Mouse (Mus musculus): ENCODE measurements around the gene 9430015G10Rik. TPM values are rescaled to one million over a fixed set of nuclear protein-coding genes. Genes with fewer than 3 reads are reported as not detected.

The 9430015G10Rik gene
- polyA plus RNA-seq, 1 experiment from 2014 or later = 38.4 TPM

DNA sequence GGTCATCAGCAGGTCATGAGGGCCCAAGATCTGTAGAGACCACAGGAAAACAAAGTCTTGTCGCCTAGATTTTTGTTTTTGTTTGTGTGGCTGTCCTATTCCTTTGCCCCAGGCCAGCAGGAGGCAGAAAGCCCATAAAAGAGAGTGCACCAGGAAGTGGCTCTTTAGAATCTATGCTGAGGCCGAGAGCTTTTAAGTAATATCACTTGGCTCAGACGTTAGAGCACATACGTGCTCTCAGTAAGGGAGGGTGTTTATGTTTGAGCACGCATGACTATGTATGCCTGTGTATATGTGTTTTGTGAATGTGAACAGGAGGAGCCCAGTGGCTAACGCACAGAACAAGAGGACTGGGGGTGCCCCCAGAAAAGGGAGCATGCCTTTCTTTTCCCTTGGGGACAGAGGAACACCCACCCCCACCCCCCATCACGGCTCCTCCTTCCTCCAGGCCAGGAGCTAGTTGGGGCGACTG lies 32.8 kb upstream of the 9430015G10Rik start:
- ATAC-seq (ENCODE audit: insufficient number of reproducible peaks, insufficient read depth, low FRiP score, low read depth) = peak; percentile 16; the same call in 1 of the 2 replicates
- Histone ChIP-seq H3K4me2 (replicated peaks; ENCODE audit: low read depth, low read length) (peak overlapping the region; percentile 79), H3K27ac (ENCODE audit: low read length) (peak overlapping the region; percentile 86), H3K36me3 (ENCODE audit: control insufficient read depth, insufficient read depth, low read length) (no peaks in the 10 kb centered on the region), H3K4me1 (ENCODE audit: control insufficient read depth, insufficient read depth, low read length) (peaks cover 11% of the 10 kb centered on the region; the same call in 1 of the 2 replicates), H3K9ac (replicated peaks; ENCODE audit: low read depth, low read length) (no peak overlapping the region), H3K4me3 (ENCODE audit: low read depth, low read length) (peak overlapping the region; percentile 37), H3K9me3 (ENCODE audit: control insufficient read depth, low read depth, low read length) (no peaks in the 10 kb centered on the region), H3K27me3 (ENCODE audit: control insufficient read depth, insufficient read depth, low read length) (peaks cover 6% of the 10 kb centered on the region)
- WGBS = 5% methylated on average over 8 of the region's 8 CpGs

DNA sequence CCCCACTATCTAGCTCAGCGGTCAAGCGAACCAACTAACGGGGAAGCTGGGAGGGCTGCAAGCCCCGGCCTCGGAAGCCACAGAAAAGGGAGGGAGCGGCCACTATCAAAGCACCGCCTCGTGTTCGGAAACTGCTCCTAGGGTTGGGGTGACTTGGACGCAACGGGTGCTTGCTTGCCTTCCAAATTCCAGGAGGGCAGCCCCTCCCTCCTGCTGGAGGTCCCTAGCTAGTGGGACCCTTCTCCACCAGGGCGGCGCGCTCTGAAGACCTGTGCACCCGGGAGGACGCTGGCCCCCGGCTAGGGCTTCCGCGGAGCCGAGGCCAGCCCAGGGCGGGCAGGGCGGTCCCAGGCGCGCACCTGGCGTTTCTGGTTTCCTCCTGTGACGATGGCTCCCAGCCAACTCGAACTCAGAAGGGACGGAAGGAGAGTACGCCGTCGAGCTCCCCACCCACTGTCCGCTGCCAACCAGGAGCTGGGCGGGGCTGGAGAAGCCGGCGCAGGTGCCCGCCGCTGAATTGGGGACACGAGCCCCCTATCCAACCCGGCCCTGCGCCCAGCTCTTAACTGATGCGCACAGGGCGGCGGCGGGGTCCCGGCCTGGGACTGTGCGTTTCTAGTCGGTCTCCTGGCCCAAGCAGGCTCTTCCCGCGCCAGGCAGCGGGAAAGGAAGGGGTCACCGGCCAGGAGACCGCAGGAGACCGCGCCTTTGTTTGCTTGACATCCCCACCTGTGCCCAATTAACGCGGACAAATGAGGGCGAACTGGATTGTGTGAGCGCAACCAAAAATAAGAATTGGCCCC lies 32.1 kb upstream of the 9430015G10Rik start:
- Histone ChIP-seq H3K27me3 (ENCODE audit: control insufficient read depth, insufficient read depth, low read length) (peaks cover 6% of the 10 kb centered on the region), H3K9ac (replicated peaks; ENCODE audit: low read depth, low read length) (peak overlapping the region; percentile 46), H3K36me3 (ENCODE audit: control insufficient read depth, insufficient read depth, low read length) (no peaks in the 10 kb centered on the region), H3K4me3 (ENCODE audit: low read depth, low read length) (peak overlapping the region; percentile 37), H3K4me2 (replicated peaks; ENCODE audit: low read depth, low read length) (peak overlapping the region; percentile 79), H3K4me1 (ENCODE audit: control insufficient read depth, insufficient read depth, low read length) (peaks cover 11% of the 10 kb centered on the region; the same call in 1 of the 2 replicates), H3K27ac (ENCODE audit: low read length) (peak overlapping the region; percentile 86), H3K9me3 (ENCODE audit: control insufficient read depth, low read depth, low read length) (no peaks in the 10 kb centered on the region)
- ATAC-seq (ENCODE audit: insufficient number of reproducible peaks, insufficient read depth, low FRiP score, low read depth) = peak; percentile 80
- under 1% methylated on average over 58 of the region's 58 CpGs for WGBS

DNA sequence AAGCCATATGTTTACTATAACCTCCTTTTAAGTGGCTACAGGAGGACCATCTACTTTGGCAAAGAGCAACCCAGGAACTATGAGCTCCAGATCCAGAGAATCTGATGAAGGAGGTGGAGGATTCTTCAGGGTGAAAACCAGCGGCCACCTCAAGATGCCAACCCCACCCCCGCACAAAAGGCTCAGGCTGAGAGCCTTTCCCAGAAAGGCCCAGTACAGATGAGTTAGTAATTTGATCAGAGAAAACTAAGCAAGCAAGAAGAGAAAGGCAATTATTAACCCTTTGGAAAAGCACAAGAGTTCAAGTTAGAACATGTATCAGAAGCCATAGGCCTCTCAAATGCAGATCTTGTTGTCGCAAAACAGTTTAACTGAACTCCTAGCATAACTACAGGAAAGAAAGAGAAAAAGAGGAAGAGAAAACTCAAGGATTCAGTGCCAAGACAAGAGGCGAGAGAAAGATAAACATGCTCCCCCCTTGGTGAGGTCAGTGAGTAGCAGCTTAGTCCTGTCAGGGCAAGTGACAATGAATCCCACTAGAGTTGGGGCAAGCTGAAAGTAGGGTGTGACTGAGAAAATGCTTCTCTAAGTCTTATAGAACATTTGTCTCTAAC lies 27.1 kb upstream of the 9430015G10Rik start:
- Histone ChIP-seq H3K4me3 (ENCODE audit: low read depth, low read length) (no peak overlapping the region), H3K27ac (ENCODE audit: low read length) (peak overlapping the region; percentile 69; the same call in 1 of the 2 replicates), H3K4me1 (ENCODE audit: control insufficient read depth, insufficient read depth, low read length) (peaks cover 7% of the 10 kb centered on the region; the same call in 1 of the 2 replicates), H3K27me3 (ENCODE audit: control insufficient read depth, insufficient read depth, low read length) (peaks cover 5% of the 10 kb centered on the region), H3K9ac (replicated peaks; ENCODE audit: low read depth, low read length) (no peak overlapping the region), H3K36me3 (ENCODE audit: control insufficient read depth, insufficient read depth, low read length) (no peaks in the 10 kb centered on the region), H3K4me2 (replicated peaks; ENCODE audit: low read depth, low read length) (peak overlapping the region; percentile 6; the same call in 1 of the 2 replicates), H3K9me3 (ENCODE audit: control insufficient read depth, low read depth, low read length) (no peaks in the 10 kb centered on the region)
- WGBS = 37% methylated on average over 4 of the region's 4 CpGs
- no peak for ATAC-seq (ENCODE audit: insufficient number of reproducible peaks, insufficient read depth, low FRiP score, low read depth)

DNA sequence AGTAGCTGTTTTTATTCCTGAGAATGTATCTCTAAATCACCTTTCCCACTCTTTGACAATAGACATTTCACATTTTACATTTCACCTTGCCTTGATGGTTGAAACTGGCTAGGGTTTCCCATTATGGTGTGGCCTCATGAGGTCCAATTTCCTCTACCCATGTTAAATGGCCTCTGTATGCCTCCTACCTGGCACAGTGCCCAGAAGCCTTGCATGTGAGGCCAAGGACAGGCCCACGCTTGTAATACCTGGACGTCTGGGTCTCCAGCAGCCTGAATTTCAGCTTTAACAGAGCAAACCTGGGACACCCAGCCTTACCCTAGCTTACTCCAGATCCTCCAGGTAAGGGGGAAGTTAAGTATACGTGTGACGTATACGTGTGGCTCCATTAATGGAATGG lies 26.4 kb upstream of the 9430015G10Rik start:
- Histone ChIP-seq H3K27ac (ENCODE audit: low read length) (peak overlapping the region; percentile 69; the same call in 1 of the 2 replicates), H3K4me2 (replicated peaks; ENCODE audit: low read depth, low read length) (no peak overlapping the region; the same call in 1 of the 2 replicates), H3K27me3 (ENCODE audit: control insufficient read depth, insufficient read depth, low read length) (no peaks in the 10 kb centered on the region), H3K4me3 (ENCODE audit: low read depth, low read length) (no peak overlapping the region), H3K9me3 (ENCODE audit: control insufficient read depth, low read depth, low read length) (no peaks in the 10 kb centered on the region), H3K4me1 (ENCODE audit: control insufficient read depth, insufficient read depth, low read length) (peaks cover 7% of the 10 kb centered on the region; the same call in 1 of the 2 replicates), H3K36me3 (ENCODE audit: control insufficient read depth, insufficient read depth, low read length) (no peaks in the 10 kb centered on the region), H3K9ac (replicated peaks; ENCODE audit: low read depth, low read length) (no peak overlapping the region)
- peak; percentile 38; the same call in 1 of the 2 replicates for ATAC-seq (ENCODE audit: insufficient number of reproducible peaks, insufficient read depth, low FRiP score, low read depth)
- WGBS = 61% methylated on average over 5 of the region's 5 CpGs

DNA sequence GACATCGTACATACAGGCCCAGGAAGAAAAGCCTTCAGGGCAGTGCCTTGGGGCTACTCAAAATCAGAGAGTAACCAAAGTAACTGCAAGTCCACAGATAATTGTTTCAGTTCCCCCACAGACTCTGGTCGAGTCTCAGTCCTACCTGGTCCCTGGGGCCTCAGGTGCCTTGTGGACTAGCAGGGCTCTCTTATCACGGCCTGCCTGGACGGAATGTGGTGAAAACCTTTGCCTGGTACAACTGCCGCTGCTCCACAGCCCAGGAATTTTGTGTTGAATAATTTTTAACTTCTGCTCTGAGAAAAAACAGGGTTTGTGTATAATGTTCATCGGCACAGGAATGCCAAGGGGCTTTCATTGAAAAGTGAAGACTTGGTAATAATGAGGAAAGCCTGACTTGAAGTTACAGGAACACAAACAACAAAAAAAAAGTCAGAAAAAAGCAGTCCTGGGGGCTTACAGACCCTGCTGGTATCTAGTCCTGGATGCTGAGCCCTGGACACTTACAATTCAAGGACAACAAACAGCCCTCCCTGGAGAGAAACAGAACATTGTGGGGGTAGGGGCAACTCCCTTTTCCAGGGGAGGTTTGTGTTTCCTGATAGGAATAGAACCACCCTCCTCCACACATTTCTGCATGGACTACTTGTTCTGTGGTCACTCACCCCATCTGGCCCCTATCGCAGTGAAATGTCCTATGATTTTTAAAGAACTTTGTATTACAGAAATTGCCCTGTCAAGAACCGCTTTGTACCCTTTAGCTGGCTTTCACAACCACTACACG lies 25.5 kb upstream of the 9430015G10Rik start:
- ATAC-seq (ENCODE audit: insufficient number of reproducible peaks, insufficient read depth, low FRiP score, low read depth) = no peak
- no peak overlapping the region for H3K4me3 ChIP-seq (ENCODE audit: low read depth, low read length)
- H3K9ac ChIP-seq (replicated peaks; ENCODE audit: low read depth, low read length) = no peak overlapping the region
- H3K36me3 ChIP-seq (ENCODE audit: control insufficient read depth, insufficient read depth, low read length) = no peaks in the 10 kb centered on the region
- no peaks in the 10 kb centered on the region for H3K9me3 ChIP-seq (ENCODE audit: control insufficient read depth, low read depth, low read length)
- WGBS = 57% methylated on average over 9 of the region's 9 CpGs
- peak overlapping the region; percentile 69; the same call in 1 of the 2 replicates for H3K27ac ChIP-seq (ENCODE audit: low read length)
- H3K4me1 ChIP-seq (ENCODE audit: control insufficient read depth, insufficient read depth, low read length) = 0 out of 2 replicates have a peak, but pooled peaks cover 7% of the 10 kb centered on the region
- 0 out of 2 replicates have a peak overlapping the region, but pooled peaks have one; percentile 3 for H3K4me2 ChIP-seq (replicated peaks; ENCODE audit: low read depth, low read length)
- H3K27me3 ChIP-seq (ENCODE audit: control insufficient read depth, insufficient read depth, low read length) = no peaks in the 10 kb centered on the region

DNA sequence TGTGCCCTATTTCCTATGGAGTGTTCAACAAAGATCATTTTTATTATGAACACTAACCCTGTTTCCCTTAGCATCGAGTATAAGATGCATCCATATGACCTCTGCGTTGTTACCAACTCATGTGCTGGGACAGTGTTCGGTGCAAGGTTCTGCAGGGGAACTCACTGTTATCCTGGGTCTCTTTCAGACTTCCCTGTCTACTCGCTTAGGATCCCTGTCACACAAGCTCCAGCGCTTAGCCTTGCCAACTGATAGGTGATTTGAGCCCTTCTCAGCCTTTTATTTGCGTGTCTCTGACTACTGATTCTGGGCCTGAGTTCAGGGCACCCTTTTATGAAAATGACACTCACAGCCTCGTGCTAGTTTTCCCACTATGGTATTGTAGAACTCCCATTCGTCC lies 24.5 kb upstream of the 9430015G10Rik start:
- no peak overlapping the region for H3K9ac ChIP-seq (replicated peaks; ENCODE audit: low read depth, low read length)
- 0 out of 2 replicates have a peak, but pooled peaks cover 7% of the 10 kb centered on the region for H3K4me1 ChIP-seq (ENCODE audit: control insufficient read depth, insufficient read depth, low read length)
- 85% methylated on average over 8 of the region's 8 CpGs for WGBS
- H3K36me3 ChIP-seq (ENCODE audit: control insufficient read depth, insufficient read depth, low read length) = no peaks in the 10 kb centered on the region
- no peak overlapping the region for H3K27ac ChIP-seq (ENCODE audit: low read length)
- H3K4me2 ChIP-seq (replicated peaks; ENCODE audit: low read depth, low read length) = no peak overlapping the region
- no peak for ATAC-seq (ENCODE audit: insufficient number of reproducible peaks, insufficient read depth, low FRiP score, low read depth)
- H3K27me3 ChIP-seq (ENCODE audit: control insufficient read depth, insufficient read depth, low read length) = no peaks in the 10 kb centered on the region
- H3K4me3 ChIP-seq (ENCODE audit: low read depth, low read length) = no peak overlapping the region
- H3K9me3 ChIP-seq (ENCODE audit: control insufficient read depth, low read depth, low read length) = no peaks in the 10 kb centered on the region

DNA sequence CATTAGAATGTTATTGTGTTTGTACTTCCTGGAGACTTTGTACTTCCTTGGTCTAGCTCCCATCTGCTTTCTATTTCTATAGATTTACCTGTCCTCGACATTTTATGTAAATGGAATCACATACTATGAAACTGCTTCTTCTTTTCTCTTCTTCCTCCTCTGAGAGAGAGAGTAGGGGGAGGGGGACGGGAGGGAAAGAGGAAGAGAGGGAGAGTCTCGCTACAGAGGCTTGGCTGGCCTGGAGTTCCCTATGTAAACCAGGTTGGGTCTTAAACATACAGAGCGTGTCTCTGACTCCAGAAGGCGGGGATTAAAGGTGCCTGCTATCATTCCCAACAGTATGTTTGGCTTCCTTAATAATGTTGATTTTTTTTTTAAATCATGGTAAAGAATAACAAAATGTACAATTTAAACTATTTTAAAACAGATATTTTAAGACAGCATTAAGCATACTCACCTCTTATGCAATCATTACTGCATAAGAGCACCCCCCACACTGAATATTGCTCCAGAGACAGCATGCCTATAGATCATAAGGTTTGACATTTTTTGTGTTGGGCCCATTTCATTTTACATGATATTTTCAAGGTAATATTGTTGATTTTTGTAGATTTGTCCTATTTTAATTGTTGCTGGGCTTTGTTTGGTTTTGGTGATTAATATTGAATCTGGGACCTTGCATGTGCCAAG lies 22.2 kb upstream of the 9430015G10Rik start:
- Histone ChIP-seq H3K36me3 (ENCODE audit: control insufficient read depth, insufficient read depth, low read length) (no peaks in the 10 kb centered on the region), H3K4me3 (ENCODE audit: low read depth, low read length) (no peak overlapping the region), H3K4me2 (replicated peaks; ENCODE audit: low read depth, low read length) (no peak overlapping the region), H3K9me3 (ENCODE audit: control insufficient read depth, low read depth, low read length) (no peaks in the 10 kb centered on the region), H3K27me3 (ENCODE audit: control insufficient read depth, insufficient read depth, low read length) (no peaks in the 10 kb centered on the region), H3K9ac (replicated peaks; ENCODE audit: low read depth, low read length) (no peak overlapping the region), H3K4me1 (ENCODE audit: control insufficient read depth, insufficient read depth, low read length) (0 out of 2 replicates have a peak, but pooled peaks cover 7% of the 10 kb centered on the region), H3K27ac (ENCODE audit: low read length) (no peak overlapping the region)
- no peak for ATAC-seq (ENCODE audit: insufficient number of reproducible peaks, insufficient read depth, low FRiP score, low read depth)
- WGBS = 20% methylated on average over 5 of the region's 5 CpGs

Measured in stomach, embryonic 14.5 days (tissue).